Mouse (Mus musculus) gastrocnemius, postnatal 10 days (tissue): ENCODE measurements around the gene Gprin1. TPM values are rescaled to one million over a fixed set of nuclear protein-coding genes. Genes with fewer than 3 reads are reported as not detected.

Source experiments
- DNase-seq: peaks from one replicate; pipeline ENCODE4 v3.0.0; 2021; ENCODE audit warnings: mixed read lengths
- total RNA-seq, 2 experiments: library from RNA; stranded (reverse); gene quantifications; 2 replicates each; pipeline ENCODE4 v1.2.3; 2021

Gprin1 gene
- total RNA-seq, 2 experiments from 2014 or later: 0.47 to 0.63 TPM

DNA sequence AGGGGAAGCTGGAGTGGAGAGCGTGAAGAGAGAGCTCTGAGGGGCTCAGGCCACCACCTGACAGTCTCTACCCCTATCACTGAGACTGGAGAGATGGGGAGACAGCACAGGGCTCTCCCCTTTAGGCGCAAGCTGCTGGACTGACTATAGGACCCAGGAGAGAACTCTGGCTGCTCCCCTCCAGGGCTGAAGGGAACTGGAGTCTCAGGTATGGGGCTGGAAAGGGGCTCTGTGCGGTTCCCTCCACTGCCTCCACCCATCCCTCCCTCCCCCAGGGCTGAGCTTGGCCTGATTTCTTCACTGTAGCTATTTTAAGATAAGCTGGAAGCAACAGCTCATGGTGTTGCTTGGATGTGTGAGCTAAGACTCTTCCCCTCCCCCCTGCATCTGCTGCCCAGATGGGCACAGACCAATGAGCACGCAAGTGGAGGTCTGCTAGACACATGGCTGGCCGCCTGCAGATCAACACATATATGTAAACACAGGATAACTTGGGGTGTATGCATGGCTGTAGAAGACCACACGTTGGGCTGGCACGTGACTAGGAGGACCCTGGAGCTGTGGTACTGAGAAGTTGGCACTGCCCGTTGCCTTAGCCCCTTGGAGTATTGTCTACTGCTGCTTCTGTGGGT lies 10.6 kb upstream of the Gprin1 start:
- no peak for DNase-seq

DNA sequence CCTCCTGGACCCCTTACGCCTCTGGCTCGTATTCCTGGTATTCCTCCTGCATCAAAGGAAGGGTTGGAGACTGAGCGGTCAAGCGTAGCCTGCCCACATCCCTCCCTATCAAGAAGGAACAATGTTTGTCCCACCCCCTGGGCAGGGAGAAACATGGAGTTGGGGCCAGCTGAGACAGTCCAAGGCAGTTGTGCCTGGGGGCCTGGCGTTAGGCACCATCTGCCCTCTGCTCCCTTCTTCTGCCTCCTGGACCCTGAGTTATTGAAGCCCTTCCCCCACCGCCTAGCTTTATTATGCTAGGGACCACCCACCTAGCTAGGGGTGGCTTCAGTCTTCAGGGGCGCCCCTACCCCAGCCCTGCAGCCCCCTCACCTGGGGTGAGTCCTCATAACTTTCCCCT lies 9.8 kb upstream of the Gprin1 start:
- DNase-seq: no peak

- no peak for DNase-seq
Observed at GRCm38 (mm10) chr13:54758756-54759470, 9.2 kb upstream of the Gprin1 start.

DNA sequence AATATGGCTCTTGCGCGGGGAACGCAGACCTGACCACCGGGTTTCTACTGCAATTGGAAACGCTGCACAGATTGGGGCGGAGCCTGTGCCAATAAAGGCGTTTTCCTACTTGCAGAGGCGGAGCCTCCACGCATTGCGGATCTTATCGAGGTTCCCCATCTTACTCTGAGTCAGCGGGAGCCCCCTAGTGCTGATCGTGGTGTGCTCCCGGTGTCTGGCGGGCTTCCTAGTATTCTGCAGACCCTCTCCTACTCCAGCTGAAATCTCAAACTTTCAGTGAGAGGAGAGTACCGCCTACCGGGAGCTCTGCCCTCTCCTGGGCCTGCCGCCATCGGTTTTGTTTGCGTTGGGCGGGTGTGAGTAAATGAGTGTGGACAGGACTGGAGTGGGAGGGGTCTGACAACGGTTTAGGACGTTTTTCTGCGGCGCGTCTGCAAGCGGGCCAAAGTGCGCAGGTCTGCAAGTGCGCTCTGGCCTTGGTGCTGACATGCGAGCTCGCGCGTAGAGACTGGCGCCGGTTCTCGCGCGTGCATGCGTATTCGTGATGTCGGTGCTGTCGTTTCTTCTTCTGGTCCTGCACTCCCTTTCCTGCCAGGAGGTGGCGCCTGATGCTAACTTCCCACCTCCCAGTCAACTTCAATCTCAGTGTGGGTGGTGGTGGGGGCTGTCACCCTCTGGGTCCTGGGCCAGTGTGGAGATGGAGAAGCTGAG lies 8.5 kb upstream of the Gprin1 start:
- DNase-seq: peak; percentile 76

- no peak for DNase-seq
Observed at GRCm38 (mm10) chr13:54757093-54757830, 7.6 kb upstream of the Gprin1 start.

DNA sequence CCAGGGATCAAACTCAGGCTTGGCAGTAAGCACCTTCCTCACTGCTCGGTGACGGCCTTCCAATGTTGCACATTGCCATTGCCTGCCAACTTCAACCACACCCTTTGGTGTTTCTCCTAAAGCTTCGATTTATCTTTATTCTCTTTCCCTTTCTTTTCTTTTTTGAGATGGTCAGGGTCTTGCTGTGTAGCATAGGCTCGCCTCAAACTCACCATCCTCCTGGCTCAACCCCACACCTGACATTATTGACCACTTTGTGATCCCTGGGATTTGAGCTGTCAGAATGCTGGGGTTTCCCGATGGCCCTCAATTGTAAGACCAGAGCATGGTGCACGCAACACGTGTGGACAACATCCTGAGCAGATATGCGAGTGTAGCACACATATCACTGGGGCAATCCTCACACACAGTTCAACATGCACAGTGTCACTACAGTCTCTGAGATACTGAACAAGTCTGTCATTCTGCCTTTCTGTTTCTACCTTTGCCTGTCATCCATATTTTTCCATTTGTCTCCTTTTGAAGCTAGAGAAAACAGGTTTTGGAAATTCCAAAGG lies 6.6 kb upstream of the Gprin1 start:
- no peak for DNase-seq

GRCm38 (mm10) chr13:54755201-54755830 lies 5.6 kb upstream of the Gprin1 start:
- no peak for DNase-seq

DNA sequence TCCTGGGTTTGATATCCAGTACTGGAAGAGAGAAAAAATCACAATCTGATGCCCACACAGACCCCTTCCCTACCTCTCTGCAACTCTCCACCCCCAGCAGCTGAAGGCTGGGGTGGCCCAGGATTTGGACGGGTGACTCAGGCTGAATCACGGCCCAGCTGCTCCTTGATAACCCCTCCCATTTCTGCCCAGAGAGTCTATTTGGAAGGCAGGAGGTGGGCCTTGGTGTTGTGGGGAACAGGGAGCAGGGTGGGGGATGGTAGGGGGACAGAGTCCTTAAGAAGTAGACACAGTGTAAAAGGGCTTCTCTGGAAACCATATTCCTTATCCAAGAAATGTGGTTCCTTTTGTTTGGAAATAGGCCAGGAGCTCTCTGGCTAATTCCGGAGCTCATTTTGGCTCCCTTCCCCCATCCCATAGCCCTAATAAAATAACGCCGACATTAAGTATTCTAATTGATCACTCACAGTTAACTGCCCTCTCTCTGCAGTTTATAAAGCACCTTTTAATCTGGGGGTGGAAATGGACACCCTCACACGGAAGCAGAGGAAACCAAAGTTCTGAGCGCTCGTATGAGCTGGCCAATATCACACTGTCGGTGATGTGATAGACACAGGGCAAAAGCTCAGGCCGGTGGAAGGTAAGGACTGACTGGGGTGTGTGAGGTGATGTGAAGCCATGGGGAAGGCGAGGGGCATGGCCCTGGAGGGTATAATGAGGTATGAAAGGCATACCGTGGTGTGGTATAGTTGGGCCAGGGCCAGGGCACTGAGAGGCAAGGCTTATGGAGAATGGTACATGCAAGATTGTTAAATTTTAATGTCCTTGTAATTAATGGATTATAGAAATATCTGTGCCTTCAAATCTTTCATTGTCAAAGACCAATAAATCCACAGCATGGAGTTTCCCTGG lies 4.8 kb upstream of the Gprin1 start:
- no peak for DNase-seq

- no peak for DNase-seq
Observed at GRCm38 (mm10) chr13:54753733-54754132, 4.1 kb upstream of the Gprin1 start.

GRCm38 (mm10) chr13:54752656-54753055 lies 3.0 kb upstream of the Gprin1 start:
- no peak for DNase-seq

DNA sequence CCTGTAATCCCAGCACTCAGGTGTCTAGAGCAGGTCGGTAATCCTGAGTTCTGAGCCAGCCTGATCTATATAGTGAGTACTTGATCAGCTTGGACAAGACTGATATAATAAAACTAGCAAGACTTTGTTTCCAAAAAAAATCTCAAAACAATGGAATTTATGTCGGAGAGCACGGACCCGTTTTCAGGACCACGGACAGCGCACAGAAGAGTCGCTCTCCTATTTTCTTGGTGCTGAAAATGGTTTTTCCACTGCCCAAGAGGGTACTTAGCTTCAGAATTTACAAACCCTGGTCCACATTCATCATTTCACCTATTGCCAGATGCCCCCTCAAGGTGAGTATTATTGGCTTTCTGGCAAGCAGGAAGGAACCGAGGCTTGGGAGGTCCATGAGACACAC lies 1.0 kb upstream of the Gprin1 start:
- DNase-seq: peak; percentile 57

DNA sequence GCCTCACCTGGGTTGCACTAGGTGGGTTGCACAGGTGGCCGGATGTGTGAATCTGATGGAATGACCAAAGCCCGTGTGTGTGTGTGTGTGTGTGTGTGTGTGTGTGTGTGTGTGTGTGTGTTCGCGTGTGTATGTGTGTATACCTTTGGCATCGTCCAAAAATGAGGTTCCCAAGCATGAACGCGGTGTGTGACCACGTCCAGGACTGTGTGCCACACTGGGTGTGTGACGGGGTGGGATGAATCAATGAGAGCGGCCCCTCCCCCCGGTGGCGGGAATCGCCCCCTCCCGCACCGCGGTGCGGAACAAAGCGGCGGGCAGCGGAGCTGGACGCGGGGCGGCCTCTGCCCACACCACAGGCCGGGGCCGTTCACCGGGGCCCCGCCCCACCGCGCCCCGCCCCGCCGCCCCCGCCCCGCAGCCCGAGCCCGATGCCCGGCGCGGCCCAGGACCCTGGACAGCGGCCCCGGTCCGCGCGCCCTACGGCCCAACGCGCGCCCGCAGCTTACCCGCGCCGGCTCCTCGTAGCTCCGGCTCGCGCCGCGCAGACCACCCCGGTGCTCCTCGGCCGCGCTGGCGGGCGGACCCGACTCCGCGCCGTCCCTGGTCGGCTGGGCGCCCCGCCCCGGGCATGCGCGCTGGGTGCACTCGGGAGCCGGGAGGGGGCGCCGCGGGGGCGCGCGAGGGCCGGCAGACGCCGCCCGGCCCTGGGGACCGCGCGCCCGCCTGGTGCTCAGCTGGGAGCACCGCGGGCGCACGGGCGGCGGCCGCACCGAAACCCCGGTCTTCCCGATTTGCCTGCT lies 412 bp downstream of the Gprin1 start:
- peak; percentile 48 for DNase-seq

DNA sequence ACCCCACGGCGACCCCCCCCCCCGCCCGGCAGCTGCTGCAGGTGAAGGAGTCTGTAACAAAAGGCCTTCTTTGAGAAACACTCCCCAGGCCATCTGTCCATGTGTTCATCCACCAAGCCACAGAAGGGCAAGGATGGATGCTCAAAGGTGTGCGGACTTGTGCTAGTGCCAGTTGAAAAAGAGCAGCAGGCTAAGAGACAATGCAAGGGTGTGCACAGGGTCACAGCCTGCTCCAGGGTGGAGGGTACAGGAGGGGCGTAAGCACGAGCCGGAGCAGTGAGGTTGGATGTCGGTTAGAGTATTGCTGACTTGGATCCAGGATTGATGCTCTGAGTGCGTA lies 983 bp downstream of the Gprin1 start:
- no peak for DNase-seq

GRCm38 (mm10) chr13:54748190-54748589 lies 1.5 kb downstream of the Gprin1 start:
- no peak for DNase-seq

GRCm38 (mm10) chr13:54746896-54747295 lies 2.8 kb downstream of the Gprin1 start:
- DNase-seq: no peak

DNA sequence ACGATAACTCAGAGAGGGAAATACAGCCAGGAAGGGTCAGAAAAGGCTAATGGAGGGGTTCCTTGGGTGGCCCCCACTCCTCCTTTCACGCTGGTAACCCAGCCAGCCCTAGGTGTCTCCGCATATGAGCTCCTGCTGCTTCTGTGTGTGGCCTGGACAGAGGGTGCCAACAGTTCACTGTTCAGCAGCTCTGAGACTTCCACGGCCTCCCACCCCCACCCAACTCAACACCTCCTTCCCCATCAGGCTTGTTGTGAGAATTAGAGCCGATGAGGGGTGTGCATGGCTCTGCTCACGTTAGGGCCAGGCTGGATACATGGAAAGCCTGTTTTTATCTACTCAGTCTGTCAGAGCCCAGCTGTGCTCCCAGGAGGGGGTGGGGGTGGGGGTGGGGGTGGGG lies 3.6 kb downstream of the Gprin1 start:
- DNase-seq: no peak

DNA sequence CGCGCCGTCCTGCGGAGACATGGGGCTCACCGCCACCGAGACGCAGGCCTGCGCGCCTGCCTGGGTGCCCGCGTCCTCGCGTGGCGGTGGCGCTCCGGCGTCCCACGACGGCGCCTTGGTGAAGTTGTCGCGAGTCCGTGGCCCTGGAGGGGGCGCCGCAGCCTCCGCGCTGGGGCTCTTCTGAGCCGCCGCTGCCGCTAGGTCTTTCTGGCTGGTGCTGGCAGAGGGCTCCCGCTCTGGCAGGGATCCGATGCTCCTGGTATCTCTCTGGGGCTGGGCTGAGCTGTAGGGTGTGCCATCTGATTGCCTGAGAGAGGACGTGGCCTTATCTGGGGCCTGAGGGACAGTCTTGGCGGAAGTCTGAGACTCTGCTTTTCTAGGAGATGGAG lies 11.5 kb downstream of the Gprin1 start:
- no peak for DNase-seq

- DNase-seq: peak; percentile 23
Observed at GRCm38 (mm10) chr13:54737488-54738212, 12.0 kb downstream of the Gprin1 start.

DNA sequence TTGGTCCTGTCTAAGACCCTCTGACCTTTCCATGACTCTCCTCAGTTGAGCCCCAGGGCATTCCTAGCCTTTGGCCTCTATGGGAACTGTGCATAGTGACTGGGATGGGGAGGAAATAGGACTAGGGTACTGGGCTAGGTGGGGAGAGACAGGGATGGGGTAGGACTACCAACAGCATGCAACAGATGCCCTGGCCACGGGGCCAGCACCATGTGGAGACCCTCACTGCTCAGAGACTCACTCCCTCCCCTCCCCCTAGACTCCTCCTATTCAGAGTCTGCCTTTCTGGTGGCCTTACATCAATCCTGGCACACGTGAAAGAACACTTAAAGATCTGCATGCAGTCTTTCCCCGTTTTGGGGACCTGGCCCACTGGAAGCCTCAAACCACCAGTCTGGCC lies 12.7 kb downstream of the Gprin1 start:
- DNase-seq: no peak
